Mouse (Mus musculus) bone marrow, adult 2 months (tissue): ENCODE measurements around the gene H2-Oa. TPM values are rescaled to one million over a fixed set of nuclear protein-coding genes. Genes with fewer than 3 reads are reported as not detected.

ENCODE experiments used
- H3K27ac ChIP-seq: fragments of 200-500 bp; 2 replicates; pipeline ENCODE4 v1.5.1; 2012; ENCODE audit warnings: low read depth, mild to moderate bottlenecking, control low read depth, inconsistent platforms, low read length; ENCODE audit not compliant: control insufficient read depth, poor library complexity, insufficient read depth
- H3K4me1 ChIP-seq: fragments of 200-500 bp; 2 replicates; pipeline ENCODE4 v1.6.1; 2011; ENCODE audit warnings: low read length; ENCODE audit not compliant: control insufficient read depth, insufficient read depth
- H3K4me3 ChIP-seq: fragments of 200-500 bp; replicated peaks from 2 replicates; pipeline ENCODE3; 2011; ENCODE audit warnings: mild to moderate bottlenecking, low read depth, low read length, control low read depth; ENCODE audit not compliant: control insufficient read depth
- CTCF ChIP-seq: fragments of 200-500 bp; IDR thresholded peaks from 2 replicates; pipeline ENCODE4 v1.5.1; 2011; ENCODE audit warnings: low read length, control low read depth; ENCODE audit not compliant: control insufficient read depth, insufficient read depth
- POLR2A ChIP-seq: fragments of 200-500 bp; IDR thresholded peaks from 2 replicates; pipeline ENCODE4 v1.6.1; 2011; ENCODE audit warnings: low read depth, mild to moderate bottlenecking, control low read depth, low read length, borderline replicate concordance; ENCODE audit not compliant: control insufficient read depth
- WGBS: fragments of 180-500 bp; shearing (Covaris S2); methylation state at CpG from one replicate; pipeline ENCODE4 v1.1.7; 2018; 5-methylcytosine and 5-hydroxymethylcytosine counted together
- polyA plus RNA-seq: library from polyadenylated mRNA; stranded (reverse); fragments of >200 nt; gene quantifications from 2 replicates; pipeline ENCODE4 v1.2.4, GENCODE M21; 2011; ENCODE audit warnings: low replicate concordance; ENCODE audit not compliant: missing spikeins, insufficient read depth, insufficient read length

Gene H2-Oa
- polyA plus RNA-seq, 1 experiment = 6.3 TPM

- no peak for TF ChIP-seq CTCF
- H3K4me1 ChIP-seq = peaks cover 14% of the 10 kb centered on the region; the same call in 1 of the 2 replicates
These were observed 36.3 kb downstream of the H2-Oa start for GRCm38 (mm10) chr17:34128264-34128937.

GRCm38 (mm10) chr17:34128944-34129791 is 37.0 kb downstream of the H2-Oa start:
- H3K27ac ChIP-seq = peak overlapping the region; percentile 40; the same call in 1 of the 2 replicates
- WGBS = 26% methylated on average over 18 of the region's 18 CpGs
- H3K4me1 ChIP-seq = peaks cover 11% of the 10 kb centered on the region; the same call in 1 of the 2 replicates
- 0 out of 2 replicates have a peak, but pooled peaks have one; percentile 8 for TF ChIP-seq POLR2A
- TF ChIP-seq CTCF = no peak
- H3K4me3 ChIP-seq = peak overlapping the region; percentile 3

More at GRCm38 (mm10) chr17:34128264-34128937, 36.3 kb downstream of the H2-Oa start:
- 59% methylated on average over 13 of the region's 13 CpGs for WGBS
- Histone ChIP-seq H3K4me3 (peak overlapping the region; percentile 3), H3K27ac (no peak overlapping the region)

- TF ChIP-seq CTCF = no peak
- TF ChIP-seq POLR2A = no peak
- 56% methylated on average over 19 of the region's 19 CpGs for WGBS
- no peak overlapping the region for H3K4me3 ChIP-seq
- H3K27ac ChIP-seq = peak overlapping the region; percentile 6; the same call in 1 of the 2 replicates
- H3K4me1 ChIP-seq = peaks cover 10% of the 10 kb centered on the region; the same call in 1 of the 2 replicates
These were observed 38.2 kb downstream of the H2-Oa start for GRCm38 (mm10) chr17:34130073-34130947.

GRCm38 (mm10) chr17:34131911-34132310 is 39.8 kb downstream of the H2-Oa start:
- no peak overlapping the region for H3K4me3 ChIP-seq
- no peak overlapping the region for H3K27ac ChIP-seq
- 79% methylated on average over 7 of the region's 7 CpGs for WGBS
- TF ChIP-seq POLR2A (no peak), CTCF (no peak)
- peaks cover 11% of the 10 kb centered on the region; the same call in 1 of the 2 replicates for H3K4me1 ChIP-seq

- Histone ChIP-seq H3K27ac (no peak overlapping the region), H3K4me3 (no peak overlapping the region), H3K4me1 (peaks cover 8% of the 10 kb centered on the region; the same call in 1 of the 2 replicates)
- TF ChIP-seq CTCF = peak; percentile 32; the same call in 1 of the 2 replicates
- no peak for TF ChIP-seq POLR2A
- WGBS = 73% methylated on average over 11 of the region's 11 CpGs
These were observed 41.1 kb downstream of the H2-Oa start for GRCm38 (mm10) chr17:34133289-34133688.

GRCm38 (mm10) chr17:34134451-34134850 is 42.3 kb downstream of the H2-Oa start:
- TF ChIP-seq CTCF (no peak), POLR2A (no peak)
- H3K27ac ChIP-seq = no peak overlapping the region
- H3K4me3 ChIP-seq = no peak overlapping the region
- peaks cover 4% of the 10 kb centered on the region; the same call in 1 of the 2 replicates for H3K4me1 ChIP-seq
- 67% methylated on average over 3 of the region's 3 CpGs for WGBS

- Histone ChIP-seq H3K27ac (peak overlapping the region; percentile 51), H3K4me3 (peak overlapping the region; percentile 66), H3K4me1 (peaks cover 2% of the 10 kb centered on the region; the same call in 1 of the 2 replicates)
- 3% methylated on average over 31 of the region's 31 CpGs for WGBS
- TF ChIP-seq POLR2A (peak; percentile 56; the same call in 1 of the 2 replicates), CTCF (peak; percentile 98)
These were observed 43.4 kb downstream of the H2-Oa start for GRCm38 (mm10) chr17:34135297-34136224.

- WGBS = 81% methylated on average over 7 of the region's 7 CpGs
- TF ChIP-seq CTCF = no peak
- no peak for TF ChIP-seq POLR2A
- H3K4me1 ChIP-seq = peaks cover 6% of the 10 kb centered on the region
- no peak overlapping the region for H3K27ac ChIP-seq
- no peak overlapping the region for H3K4me3 ChIP-seq
These were observed 45.5 kb downstream of the H2-Oa start for GRCm38 (mm10) chr17:34137601-34138000.
